Mouse (Mus musculus): ENCODE measurements around the gene Dnm2. TPM values are rescaled to one million over a fixed set of nuclear protein-coding genes. Genes with fewer than 3 reads are reported as not detected.

Dnm2 gene
- polyA plus RNA-seq, 1 experiment = 39.0 TPM

GRCm38 (mm10) chr9:21551049-21551448 lies 126.3 kb downstream of the Dnm2 start:
- Histone ChIP-seq H3K4me3 (ENCODE audit: insufficient read depth, low read depth, low read length) (no peak overlapping the region), H3K27ac (replicated peaks; ENCODE audit: low read depth, low read length) (no peak overlapping the region), H3K4me1 (ENCODE audit: control insufficient read depth, insufficient read depth, insufficient read length, low read length) (peaks cover 7% of the 10 kb centered on the region; the same call in 1 of the 2 replicates)

GRCm38 (mm10) chr9:21553607-21554273 lies 129.0 kb downstream of the Dnm2 start:
- peaks cover 5% of the 10 kb centered on the region; the same call in 1 of the 2 replicates for H3K4me1 ChIP-seq (ENCODE audit: control insufficient read depth, insufficient read depth, insufficient read length, low read length)
- H3K4me3 ChIP-seq (ENCODE audit: insufficient read depth, low read depth, low read length) = no peak overlapping the region
- no peak overlapping the region for H3K27ac ChIP-seq (replicated peaks; ENCODE audit: low read depth, low read length)

GRCm38 (mm10) chr9:21555198-21555742 lies 130.6 kb downstream of the Dnm2 start:
- Histone ChIP-seq H3K4me3 (ENCODE audit: insufficient read depth, low read depth, low read length) (no peak overlapping the region), H3K4me1 (ENCODE audit: control insufficient read depth, insufficient read depth, insufficient read length, low read length) (peaks cover 5% of the 10 kb centered on the region; the same call in 1 of the 2 replicates), H3K27ac (replicated peaks; ENCODE audit: low read depth, low read length) (no peak overlapping the region)

GRCm38 (mm10) chr9:21556996-21557395 lies 132.3 kb downstream of the Dnm2 start:
- Histone ChIP-seq H3K27ac (replicated peaks; ENCODE audit: low read depth, low read length) (no peak overlapping the region), H3K4me3 (ENCODE audit: insufficient read depth, low read depth, low read length) (no peak overlapping the region), H3K4me1 (ENCODE audit: control insufficient read depth, insufficient read depth, insufficient read length, low read length) (peaks cover 5% of the 10 kb centered on the region; the same call in 1 of the 2 replicates)

Other genes starting within 250 kb of the Dnm2 start
- 24.6 and 25.5 TPM in 2 replicates for gene Keap1, start 185.5 kb upstream of the Dnm2 start, polyA plus RNA-seq (2012; ENCODE audit: insufficient read depth, insufficient read length, missing spikeins)
- gene S1pr5, start 176.5 kb upstream of the Dnm2 start, polyA plus RNA-seq (2012; ENCODE audit: insufficient read depth, insufficient read length, missing spikeins) = 2.1 and 3.6 TPM in 2 replicates
- gene Atg4d, start 159.6 kb upstream of the Dnm2 start, polyA plus RNA-seq (2012; ENCODE audit: insufficient read depth, insufficient read length, missing spikeins) = 23.5 and 23.7 TPM in 2 replicates
- gene Kri1, start 136.9 kb upstream of the Dnm2 start, polyA plus RNA-seq (2012; ENCODE audit: insufficient read depth, insufficient read length, missing spikeins) = 10.9 and 16.2 TPM in 2 replicates
- gene Cdkn2d, start 133.5 kb upstream of the Dnm2 start, polyA plus RNA-seq (2012; ENCODE audit: insufficient read depth, insufficient read length, missing spikeins) = 11.1 and 13.5 TPM in 2 replicates
- gene Ap1m2, start 112.6 kb upstream of the Dnm2 start, polyA plus RNA-seq (2012; ENCODE audit: insufficient read depth, insufficient read length, missing spikeins) = not detected in 2 replicates
- gene Slc44a2, start 104.2 kb upstream of the Dnm2 start, polyA plus RNA-seq (2012; ENCODE audit: insufficient read depth, insufficient read length, missing spikeins) = 9.0 and 9.6 TPM in 2 replicates
- gene Ilf3, start 57.0 kb upstream of the Dnm2 start, polyA plus RNA-seq (2012; ENCODE audit: insufficient read depth, insufficient read length, missing spikeins) = 11.7 and 13.8 TPM in 2 replicates
- 8.0 and 11.1 TPM in 2 replicates for gene Qtrt1, start 13.1 kb upstream of the Dnm2 start, polyA plus RNA-seq (2012; ENCODE audit: insufficient read depth, insufficient read length, missing spikeins)
- gene Tmed1, start 85.3 kb downstream of the Dnm2 start, polyA plus RNA-seq (2012; ENCODE audit: insufficient read depth, insufficient read length, missing spikeins) = 19.3 and 24.6 TPM in 2 replicates
- gene AB124611, start 101.3 kb downstream of the Dnm2 start, polyA plus RNA-seq (2012; ENCODE audit: insufficient read depth, insufficient read length, missing spikeins) = 2.1 and 2.6 TPM in 2 replicates
- 20.7 and 22.0 TPM in 2 replicates for gene Carm1, start 122.0 kb downstream of the Dnm2 start, polyA plus RNA-seq (2012; ENCODE audit: insufficient read depth, insufficient read length, missing spikeins)
- gene Timm29, start 167.8 kb downstream of the Dnm2 start, polyA plus RNA-seq (2012; ENCODE audit: insufficient read depth, insufficient read length, missing spikeins) = 30.3 and 31.1 TPM in 2 replicates
- gene Yipf2, start 167.9 kb downstream of the Dnm2 start, polyA plus RNA-seq (2012; ENCODE audit: insufficient read depth, insufficient read length, missing spikeins) = 12.7 and 14.6 TPM in 2 replicates
- gene Smarca4, start 191.3 kb downstream of the Dnm2 start, polyA plus RNA-seq (2012; ENCODE audit: insufficient read depth, insufficient read length, missing spikeins) = 24.3 and 26.2 TPM in 2 replicates

Measured in brown adipose tissue, adult 24 weeks (tissue).